Mouse (Mus musculus) ovary, adult 18-20 months (tissue): ENCODE results near the gene Ltf.

ENCODE experiments used
- DNase-seq: peaks from one replicate; pipeline ENCODE4 v3.0.0; 2022; ENCODE audit warnings: low spot score, mixed read lengths

Ltf gene

DNA sequence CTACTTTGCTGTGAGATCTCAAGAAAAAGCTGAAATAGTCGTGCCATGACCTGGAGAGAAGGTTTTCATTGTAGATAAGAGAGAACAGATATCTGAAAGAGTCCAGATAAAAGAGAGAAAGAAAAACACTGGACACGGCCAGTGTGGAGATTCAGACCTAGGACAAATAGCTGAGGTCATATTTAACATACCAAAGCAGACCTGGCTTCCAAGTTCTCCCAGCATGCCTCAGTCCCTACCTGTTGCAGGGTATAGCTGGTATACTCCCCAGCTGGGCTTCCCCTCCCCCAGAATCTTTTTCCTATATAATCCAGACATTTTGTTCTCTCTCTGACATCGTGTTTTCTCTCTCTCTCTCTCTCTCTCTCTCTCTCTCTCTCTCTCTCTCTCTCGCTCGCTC, 68.9 kb downstream of the Ltf start:
- no peak for DNase-seq

GRCm38 (mm10) chr9:111088886-111089285, 69.8 kb downstream of the Ltf start:
- no peak for DNase-seq
